Mouse (Mus musculus) small intestine, adult 2 months (tissue): ENCODE data around the gene Gm10518.
A peak's percentile ranks its signal among the peaks of the same experiment; 100 is the strongest.

Experiments
- CTCF ChIP-seq: fragments of 200-500 bp; IDR thresholded peaks from 2 replicates; pipeline ENCODE4 v1.5.1; 2012; ENCODE audit warnings: low read depth, mild to moderate bottlenecking, control low read depth, inconsistent platforms, low read length, moderate library complexity, mixed read lengths; ENCODE audit not compliant: insufficient replicate concordance, insufficient read length; ENCODE audit errors: extremely low read depth
- POLR2A ChIP-seq: fragments of 200-500 bp; IDR thresholded peaks from 2 replicates; pipeline ENCODE4 v1.6.1; 2012; ENCODE audit warnings: low read depth, mild to moderate bottlenecking, control low read depth, inconsistent platforms, low read length, moderate library complexity

DNA sequence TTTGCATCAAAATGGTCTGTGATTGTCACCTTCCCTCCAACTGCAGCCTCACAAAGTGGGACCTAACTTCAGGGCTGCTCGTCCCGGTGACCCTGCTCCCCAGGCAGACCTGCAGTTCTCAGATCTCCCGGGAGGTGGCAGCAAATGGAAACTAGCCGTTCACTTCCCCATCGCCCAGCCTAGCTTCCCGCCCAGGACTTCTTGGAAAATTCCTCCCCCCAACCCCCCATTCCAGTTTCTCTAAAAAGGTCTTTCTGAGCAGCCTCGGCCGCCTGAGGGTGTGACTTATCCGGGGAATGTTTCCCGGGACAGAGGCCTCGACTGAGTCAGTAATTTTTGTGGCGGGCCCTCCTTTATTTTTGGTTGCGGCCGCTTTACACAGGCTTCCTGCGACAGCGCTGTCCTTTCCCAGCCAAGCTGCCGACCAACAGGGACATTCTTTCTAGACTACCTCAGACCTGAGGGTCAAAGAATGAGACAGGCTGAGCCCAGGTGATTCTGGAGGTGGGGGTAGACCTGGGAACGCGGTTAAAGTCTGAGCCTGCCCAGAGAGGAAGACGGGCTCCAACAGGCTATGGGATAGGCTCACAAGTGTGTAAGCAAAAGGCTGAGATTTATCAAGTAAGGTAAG is 44.7 kb downstream of the Gm10518 start:
- TF ChIP-seq CTCF: peak; percentile 85
- no peak for TF ChIP-seq POLR2A
